Mouse (Mus musculus) Muller cell, postnatal 12 days (primary cell): ENCODE measurements around the gene Tacc2.
A peak's percentile ranks its signal among the peaks of the same experiment; 100 is the strongest.
"Not testable (repeated sequence)": the region's sequence is repeated elsewhere in the genome, so short reads cannot be mapped to it uniquely, and the experiment has no call there.

Source experiments
- DNase-seq: peaks from one replicate; pipeline ENCODE4 v3.0.0-alpha.2; 2015; ENCODE audit errors: inconsistent ontology term

Gene Tacc2

DNA sequence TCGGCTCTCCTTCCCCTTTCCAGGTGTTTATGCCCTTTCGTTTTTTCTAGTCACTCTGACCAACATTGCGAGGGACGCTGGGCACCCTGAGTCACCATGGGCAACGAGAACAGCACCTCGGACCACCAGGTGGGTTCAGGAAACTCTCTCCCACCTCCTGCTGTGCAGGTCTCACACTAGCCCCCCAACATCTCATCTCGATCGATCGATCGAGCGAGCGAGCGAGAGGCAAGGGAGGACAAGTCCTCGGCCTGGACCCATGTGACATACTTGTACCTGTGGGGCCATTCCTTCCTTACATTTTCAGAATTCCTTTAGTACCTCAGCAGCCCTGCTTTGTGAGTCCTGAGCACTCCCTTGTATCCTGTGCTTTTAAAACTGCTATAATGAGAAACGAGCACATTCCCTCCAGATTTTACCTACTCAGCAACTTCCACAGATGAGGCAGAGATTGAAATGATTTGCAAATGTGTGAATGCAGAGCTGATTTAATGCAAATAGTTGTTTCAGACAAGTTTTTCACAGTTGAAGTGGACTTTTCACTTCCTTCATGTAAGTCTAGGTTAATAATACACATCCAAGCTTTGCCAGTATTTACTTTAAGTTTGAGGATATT lies at the start of gene Tacc2:
TSS of gene Tacc2 (plus strand) at position 51 of the 616 bp plus-strand sequence.
- DNase-seq = no peak

DNA sequence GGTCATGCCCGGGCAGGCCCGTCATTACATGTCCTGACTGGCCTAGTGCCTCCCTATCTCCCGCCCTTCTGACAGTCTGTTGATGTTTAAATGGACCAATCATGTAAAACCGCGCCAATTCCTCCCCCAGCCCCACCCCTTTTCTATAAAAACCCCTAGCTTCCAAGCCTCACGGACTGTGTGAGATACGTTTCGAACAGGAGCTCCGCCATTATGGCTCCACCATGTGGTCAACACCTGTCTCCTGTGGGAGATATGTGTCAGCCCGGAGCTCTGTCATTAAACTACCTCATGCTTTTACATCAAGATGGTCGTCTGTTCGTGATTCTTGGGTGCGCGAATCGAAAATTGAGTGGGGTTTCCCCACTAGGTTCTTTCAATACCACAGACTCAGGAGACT lies 46.1 kb upstream of the Tacc2 start:
- DNase-seq = not testable (repeated sequence)

DNA sequence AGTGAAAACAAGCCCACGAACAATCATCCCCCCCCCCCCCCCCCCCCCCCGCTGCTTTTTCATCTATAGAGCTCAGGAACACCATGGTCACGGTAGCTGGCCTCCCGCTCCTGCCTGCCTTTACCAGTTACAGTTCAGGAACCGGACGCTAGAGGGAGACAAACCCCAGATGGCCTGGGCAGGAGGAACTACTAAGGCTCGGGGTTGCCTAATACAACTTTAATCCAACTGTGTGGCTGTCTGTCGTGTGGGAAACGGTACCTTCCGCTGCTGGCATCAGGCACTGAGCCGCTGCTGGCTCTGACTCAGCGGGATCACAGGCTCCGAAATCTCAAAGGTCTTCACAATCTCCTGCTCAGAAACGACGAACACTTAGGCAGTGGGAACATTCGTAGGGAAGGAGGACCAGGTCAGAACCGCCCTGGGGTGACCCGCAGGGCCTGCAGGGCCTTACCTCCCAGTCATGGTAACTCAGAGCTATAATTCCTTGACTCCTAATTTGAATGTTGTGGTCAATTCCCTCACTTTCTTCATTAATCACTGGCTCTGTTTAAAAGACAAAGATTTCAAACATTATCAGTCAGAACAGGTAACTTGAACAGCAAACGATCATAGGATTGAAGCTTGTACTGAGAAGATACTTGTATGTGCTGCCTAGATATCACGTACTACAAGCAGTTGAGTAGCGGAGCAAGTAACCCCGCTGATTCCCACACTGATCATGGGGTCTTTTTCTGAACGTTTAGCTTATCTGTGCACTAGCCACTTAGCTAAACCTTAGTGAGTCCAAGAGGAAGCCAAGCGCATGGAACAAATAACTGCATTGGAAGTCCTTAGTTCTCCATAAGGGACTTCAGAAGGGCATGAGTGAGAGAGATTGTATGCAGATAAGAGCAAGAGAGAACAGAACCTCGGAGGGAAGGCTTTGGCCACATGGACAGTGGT lies 43.6 kb upstream of the Tacc2 start:
- DNase-seq = peak; percentile 86

DNA sequence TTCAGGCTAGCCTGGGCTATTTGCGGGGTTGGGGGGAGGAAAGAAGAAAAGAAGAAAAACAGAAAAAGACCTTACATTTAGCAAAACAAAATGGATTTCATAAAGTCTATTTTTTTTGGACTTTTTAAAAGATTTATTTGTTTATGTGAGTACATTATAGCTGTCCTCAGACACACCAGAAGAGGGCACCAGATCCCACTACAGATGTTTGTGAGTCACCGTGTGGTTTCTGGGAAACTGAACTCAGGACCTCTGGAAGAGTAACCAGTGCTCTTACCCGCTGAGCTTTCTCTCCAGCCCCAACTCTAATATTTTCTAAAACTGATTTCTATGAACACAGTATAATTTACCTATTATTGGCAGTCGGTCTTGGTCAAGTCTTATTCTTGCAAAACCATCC lies 42.1 kb upstream of the Tacc2 start:
- DNase-seq = no peak

DNA sequence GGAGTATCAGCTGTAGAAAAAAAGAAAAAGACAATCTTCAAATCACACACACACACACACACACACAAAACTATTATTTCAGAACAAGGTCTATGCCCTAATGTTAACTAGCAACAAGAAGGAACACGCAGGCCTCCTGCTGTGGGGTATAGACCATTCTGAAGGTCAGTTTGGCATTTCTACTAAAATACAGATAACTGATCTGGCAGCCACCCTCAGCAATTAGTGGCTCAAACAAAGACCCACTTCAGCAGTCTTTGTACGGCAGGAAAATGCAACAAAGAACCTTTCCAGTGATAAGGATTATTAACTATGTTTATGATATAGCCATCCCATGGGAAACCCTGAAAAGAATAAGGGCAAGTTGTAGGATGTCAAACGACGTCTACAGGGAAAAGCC lies 40.2 kb upstream of the Tacc2 start:
- DNase-seq = no peak

DNA sequence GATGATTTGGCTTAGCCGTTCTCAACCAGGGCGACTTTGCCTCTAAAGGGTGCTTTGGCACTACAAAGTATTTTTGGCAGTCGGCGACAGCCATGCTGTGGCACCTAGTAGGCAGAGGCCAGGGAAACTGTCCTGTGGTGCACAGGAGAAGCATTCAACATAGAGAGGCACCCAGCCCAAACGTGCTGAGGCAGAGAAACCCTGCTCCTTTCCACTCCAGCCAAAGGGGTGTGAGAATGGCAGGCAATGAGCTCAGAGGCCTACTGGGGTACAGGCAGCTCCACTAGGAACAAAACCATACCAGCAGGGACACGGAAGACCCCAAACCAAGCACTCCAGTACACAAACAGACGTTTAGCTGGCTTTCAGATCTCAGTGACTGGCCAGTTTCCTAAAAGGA lies 37.1 kb upstream of the Tacc2 start:
- no peak for DNase-seq

DNA sequence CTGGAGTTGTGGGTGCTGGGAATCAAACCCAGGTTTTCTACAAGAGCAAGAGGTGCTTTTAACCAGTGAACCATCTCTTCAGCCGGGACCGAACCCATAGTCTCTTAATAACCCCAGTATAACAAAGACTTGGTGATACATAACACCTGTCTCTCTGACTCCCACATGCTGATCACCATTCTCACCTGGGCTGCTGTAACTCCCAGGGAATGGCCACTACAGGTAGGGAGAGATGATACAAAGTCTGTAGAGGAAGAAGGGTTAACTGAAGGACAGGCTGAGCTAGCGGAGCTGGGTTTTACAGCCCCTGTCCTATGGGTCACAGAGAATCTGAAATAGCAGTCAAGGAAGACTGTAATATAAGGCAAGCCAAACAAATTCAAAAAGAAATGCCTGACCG lies 34.1 kb upstream of the Tacc2 start:
- no peak for DNase-seq

DNA sequence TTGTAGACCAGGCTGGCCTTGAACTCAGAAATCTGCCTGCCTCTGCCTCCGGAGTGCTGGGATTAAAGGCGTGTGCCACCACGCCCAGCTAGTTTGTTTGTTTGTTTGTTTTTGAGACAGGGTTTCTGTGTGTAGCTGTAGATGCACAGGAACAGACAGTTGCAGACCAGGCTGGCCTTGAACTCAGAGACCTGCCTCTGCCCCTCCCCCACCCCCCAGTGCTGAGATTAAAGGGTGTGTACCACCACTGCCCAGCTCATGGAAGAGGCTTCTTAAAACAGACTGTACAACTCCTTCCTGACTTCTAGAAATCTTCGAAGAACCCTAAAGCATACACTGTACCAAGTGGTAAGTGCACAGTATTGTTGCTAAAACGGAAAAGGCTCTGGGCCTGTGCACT lies 31.8 kb upstream of the Tacc2 start:
- DNase-seq = no peak

DNA sequence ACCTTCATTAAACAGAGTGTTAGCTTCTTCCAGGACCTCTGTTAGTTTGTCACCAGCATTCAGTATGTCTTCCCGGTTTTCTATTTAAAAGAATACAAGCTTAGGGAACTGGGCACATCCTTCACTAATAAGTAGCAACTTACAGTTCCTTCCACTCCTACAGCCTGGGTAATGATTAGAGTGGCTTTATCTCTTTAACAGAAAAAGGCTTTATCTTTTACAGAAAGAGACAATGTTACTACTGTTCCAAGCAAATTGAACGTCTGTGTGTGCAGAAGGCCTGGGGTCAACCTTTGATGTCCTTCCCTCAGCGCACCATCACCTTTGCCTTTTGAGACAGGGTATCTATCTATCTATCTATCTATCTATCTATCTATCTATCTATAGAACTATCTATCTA lies 31.3 kb upstream of the Tacc2 start:
- peak; percentile 7 for DNase-seq

DNA sequence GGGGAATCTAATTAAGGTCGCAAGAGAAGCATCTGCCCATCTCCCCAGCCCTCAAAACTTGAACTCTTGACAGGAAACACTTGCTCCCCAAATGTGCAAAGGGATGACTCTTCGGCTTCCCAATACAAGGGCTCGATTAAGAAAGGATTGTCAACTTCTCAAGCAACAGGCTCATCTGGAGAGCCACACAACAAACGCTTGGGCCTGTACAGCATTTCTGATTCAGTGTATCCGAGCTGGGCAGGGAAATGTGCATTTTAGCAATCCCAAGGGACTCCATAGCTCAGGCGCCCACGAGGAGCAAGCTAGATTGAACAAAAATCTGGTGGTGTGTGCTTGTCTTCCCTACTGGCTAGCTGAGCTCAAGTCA lies 30.8 kb upstream of the Tacc2 start:
- DNase-seq = no peak

DNA sequence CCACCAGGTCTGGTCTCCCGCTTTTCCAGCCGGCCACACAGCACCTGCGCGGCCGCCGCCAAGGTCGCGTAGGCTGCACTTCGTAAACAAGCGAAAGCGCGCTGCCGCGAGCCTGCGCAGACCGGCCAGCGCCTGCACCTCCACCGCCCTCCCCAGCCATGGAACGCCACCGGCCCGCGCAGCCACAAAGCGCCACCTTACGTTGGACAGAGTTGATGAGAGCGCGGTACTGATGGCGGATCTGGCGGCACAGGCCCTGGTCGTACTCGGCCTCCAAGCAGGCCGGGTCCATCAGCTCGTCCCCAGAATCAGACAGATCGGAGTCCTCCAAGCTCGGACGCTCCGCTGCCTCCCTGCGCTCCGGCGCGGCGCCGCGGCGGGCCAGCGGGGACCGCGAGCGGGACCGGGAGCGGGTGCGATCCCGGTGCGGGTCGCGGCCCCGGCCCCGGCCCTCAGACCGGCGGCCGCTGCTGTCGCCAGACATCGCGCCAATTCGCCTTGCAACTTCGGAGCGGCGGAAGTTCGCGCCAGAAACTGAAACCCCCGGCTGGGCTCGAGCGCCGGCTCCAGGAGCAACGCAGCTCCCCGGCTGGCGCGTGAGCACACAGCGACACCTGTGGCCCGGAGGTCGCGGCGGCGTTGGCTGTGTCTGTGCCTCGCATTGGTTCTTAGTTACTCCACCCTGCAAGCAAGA lies 30.3 kb upstream of the Tacc2 start:
- DNase-seq = peak; percentile 94

DNA sequence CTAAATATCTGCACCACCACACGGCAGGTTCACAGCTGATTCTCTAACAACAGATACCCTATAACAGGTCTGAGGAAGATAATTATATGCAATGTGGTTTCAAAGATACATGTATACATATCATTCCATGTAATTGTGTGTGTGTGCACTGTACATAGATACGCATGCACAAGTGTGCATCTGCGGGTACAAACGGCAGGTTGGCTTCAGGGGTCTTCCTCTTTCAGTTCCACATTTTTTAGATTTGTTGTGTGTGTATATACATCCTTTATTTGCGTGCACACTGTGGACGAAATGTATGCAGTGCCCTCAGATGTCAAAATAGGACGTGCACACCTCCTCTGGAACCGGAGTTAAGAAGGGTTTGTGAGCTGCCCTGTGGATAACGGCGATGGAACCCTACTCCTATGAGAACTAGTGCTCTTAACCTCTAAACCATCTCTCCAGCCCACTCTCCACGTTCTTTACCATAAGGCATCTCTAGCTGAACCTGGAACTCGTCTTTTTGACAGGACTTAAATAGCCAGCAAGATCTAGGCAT lies 29.5 kb upstream of the Tacc2 start:
- no peak for DNase-seq

DNA sequence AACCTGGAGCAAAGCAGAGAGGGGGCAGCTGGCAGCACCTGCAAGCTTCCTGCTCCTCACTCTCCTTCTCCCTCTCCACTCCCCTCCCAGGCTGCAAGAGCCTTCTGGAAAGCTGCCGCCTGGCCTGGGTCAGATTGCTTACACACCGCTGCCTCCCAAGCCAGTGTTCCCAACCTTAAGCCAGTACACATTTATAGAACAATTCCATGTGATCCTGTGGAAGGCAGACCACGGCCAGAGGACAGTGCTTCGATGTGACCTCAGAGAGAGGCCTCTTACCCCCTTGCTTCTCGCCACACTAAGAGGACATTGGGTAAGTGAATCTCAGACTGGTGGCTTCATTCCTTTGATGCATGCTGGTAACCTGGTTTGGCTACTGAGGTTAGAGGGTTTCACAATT lies 24.5 kb upstream of the Tacc2 start:
- peak; percentile 63 for DNase-seq

DNA sequence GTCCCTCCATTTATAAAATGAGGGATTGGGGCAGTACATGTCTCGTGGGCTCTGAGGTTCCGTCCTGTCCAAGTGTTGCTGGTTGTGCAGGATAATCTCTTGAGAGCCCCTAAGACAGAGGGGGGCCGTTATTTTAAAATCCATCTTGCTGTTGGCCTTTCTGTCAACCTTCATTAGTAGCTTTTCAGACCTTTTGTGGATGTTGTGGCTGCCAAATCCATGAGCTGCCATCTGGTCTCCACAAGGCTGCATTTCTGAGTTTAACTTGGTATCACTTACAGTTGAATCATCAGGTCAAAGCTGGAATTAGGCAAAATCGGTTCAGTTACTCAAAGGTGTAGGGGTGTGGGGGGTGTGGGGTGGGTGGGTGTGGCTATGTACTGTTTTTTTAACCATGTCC lies 23.9 kb upstream of the Tacc2 start:
- DNase-seq = no peak

DNA sequence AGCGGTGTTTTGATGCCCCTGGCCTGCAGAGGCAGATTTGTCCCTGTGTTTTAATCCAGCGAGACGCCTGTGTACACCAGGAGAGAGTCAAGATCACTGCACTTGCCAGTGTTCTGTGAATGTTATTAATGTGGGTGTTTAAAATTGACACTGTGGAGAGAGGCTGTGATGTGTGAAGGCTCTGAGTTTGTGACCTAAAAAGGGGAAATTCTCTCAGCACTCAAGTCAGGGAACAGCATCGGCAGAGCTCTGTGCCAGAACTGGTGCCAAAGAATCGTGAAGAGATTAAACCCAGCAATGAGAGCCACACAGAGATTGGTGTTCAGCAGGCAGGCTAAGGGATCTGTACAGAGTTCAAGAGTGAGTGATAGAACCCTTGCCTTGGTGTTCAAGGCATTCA lies 21.6 kb upstream of the Tacc2 start:
- no peak for DNase-seq

DNA sequence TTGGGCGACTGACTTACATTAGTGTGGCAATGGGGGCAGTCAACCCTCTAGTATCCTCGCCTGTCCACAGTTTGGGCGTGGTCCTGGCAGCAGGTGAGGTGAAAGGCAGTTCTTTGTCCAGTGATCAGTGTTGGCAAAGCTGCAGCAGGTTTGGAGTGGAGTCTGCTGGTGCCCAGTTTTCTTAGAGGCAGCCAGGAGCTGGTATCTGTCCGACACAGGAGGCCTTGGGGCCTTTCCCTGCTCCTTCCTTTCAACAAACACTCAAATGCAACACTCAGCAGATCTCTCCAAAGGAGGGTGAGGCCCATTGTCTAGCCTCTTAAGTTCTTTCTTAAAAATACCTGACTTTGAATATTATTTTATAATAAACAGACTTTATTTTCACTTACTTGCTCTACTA lies 18.6 kb upstream of the Tacc2 start:
- DNase-seq = no peak

DNA sequence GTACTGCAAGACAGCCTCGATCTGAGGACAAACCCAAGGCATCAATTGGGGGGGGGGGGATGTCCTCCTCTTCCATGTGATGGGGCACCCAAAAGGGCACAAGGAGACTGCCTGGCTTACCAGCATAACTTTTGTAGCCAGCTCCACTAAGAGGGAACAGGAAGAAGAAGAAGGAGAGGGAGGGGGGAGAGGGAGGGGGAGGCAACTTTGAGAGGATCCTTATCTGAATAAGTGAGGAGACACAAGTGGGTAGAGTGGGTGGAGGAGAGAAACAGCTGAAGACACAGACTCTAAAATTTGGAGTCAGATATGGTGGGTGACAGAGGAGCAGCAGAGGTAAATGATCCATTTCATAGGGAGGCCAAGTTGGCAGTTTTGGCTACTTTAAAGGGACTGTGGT lies 16.3 kb upstream of the Tacc2 start:
- DNase-seq = no peak

DNA sequence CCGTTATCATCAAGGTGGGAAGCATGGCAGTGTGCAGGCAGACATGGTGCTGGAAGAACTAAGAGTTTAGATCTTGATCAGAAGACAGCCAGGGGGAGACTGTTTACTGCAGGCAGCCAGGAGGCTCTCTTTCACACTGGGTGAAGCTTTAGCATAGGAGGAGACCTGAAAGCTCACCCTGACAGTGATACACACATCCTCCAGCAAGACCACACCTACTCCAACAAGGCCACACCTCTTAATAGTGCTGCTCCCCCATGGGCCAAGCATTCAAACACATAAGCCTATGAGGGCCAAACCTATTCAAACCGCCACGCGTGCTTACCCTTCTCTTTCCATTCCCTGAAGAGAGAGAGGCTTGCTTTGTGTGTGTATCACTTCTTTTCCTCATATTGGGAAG lies 14.0 kb upstream of the Tacc2 start:
- DNase-seq = no peak

DNA sequence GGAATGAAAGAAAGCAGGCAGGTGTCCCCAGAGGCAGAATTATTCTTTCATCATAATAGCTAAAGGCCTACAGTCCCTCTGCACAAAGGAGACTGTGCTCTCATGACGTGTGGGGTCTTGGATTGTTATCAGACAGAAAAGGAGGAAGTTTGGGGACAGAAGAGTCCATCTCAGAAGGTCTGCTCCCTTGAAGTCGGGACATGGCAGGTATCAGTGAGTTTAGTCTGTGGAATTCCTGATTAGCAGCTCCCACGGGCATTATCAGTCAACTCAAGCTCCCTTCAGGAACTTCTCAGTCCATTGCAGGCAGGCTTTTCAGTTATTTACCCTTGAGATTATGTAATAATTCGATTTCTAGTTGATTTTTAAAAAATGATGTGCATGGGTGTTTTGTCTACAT lies 13.4 kb upstream of the Tacc2 start:
- DNase-seq = no peak

DNA sequence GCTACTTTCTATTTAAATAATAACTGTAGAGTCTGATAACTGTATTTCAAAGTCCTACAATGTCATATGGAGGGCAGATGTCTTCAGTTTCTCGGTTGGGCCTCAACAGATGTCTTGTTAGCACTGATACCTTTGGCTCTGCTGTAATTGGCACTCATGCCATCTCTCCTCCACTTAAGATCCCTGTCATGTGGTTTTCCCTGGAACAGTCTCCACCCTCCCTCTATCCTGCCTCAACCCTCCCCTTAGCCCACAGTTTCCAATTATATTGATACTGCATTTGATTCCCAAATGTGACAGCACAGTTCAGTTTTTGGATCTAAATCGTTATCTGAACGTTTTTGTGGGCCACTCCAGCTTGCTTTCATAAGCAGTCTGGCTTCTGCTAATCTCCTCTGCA lies 12.6 kb upstream of the Tacc2 start:
- DNase-seq = no peak

DNA sequence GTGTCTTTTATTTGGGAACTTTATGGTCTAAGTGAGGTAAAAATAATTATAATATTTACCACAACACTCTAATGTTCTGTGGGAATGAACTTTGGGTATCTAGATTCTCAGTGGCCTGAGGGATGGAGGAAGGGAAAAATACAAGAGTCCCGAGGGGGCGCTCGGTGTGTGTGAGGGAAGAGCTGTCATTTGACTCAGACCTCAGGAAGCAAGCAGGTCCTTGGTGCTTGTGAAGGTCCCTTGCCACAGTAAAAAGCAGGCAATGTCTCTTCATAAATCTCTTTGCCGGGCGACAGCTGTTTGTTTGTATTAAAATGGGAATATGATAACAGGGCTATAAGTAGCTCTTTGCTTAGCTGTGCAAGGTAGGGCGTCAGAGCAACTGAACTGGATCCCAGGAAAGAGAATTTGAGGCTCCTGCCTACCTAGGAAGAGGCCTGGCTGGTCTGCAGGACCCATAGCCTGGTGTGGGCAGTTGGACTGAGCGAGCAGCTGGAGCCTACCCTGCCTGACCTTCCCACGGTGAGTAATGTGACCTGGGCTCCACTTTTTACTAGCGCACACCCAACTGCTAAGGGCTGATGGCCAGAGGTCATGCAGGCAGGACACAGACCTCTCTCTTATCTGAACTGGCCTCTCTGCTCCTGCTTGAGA lies 8.3 kb upstream of the Tacc2 start:
- DNase-seq = no peak

DNA sequence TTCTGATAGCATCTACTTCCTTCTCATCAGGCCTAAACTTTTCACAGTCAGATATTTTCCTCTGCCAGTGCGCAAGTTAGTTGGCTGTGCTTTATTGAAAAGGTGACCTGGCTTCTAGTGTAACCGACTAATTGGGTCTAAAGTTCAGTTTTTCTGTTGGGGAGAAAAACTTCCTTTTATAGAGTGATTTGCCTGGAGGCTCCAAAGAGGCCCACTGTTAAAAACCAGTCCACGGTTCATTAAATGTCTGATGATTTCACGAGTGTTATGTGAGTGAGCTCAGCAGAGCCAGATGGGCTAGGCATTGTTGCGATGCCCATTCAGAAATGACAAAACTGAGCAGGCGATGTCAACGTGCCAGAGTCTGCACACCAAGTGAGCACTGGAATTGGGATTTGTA lies 6.8 kb upstream of the Tacc2 start:
- peak; percentile 78 for DNase-seq
